Mouse (Mus musculus) midbrain, embryonic 14.5 days (tissue): ENCODE measurements around the gene Fgfr2. TPM values are rescaled to one million over a fixed set of nuclear protein-coding genes. Genes with fewer than 3 reads are reported as not detected.

Source experiments
- ATAC-seq: fragments of 200-750 bp; cut with Nextera tagmentation; 2 replicates; pipeline ENCODE4 v1.8.0; 2017; ENCODE audit warnings: moderate number of reproducible peaks, moderate library complexity; ENCODE audit not compliant: low FRiP score, low TSS enrichment
- DNase-seq: peaks from one replicate; pipeline ENCODE4 v3.0.0-alpha.2; 2015
- H3K27ac ChIP-seq: fragments of 300-500 bp; sonication (generic); replicated peaks from 2 replicates; pipeline ENCODE4 v1.5.1; 2014; ENCODE audit warnings: mild to moderate bottlenecking, low read depth, low read length, moderate library complexity
- H3K27me3 ChIP-seq: fragments of 300-500 bp; sonication (generic); 2 replicates; pipeline ENCODE4 v1.6.1; 2014; ENCODE audit warnings: low read length, control low read depth, mixed read lengths; ENCODE audit not compliant: control insufficient read depth, insufficient read depth
- H3K36me3 ChIP-seq: fragments of 300-500 bp; sonication (generic); 2 replicates; pipeline ENCODE4 v1.6.1; 2014; ENCODE audit warnings: low read length, control low read depth; ENCODE audit not compliant: control insufficient read depth, insufficient read depth
- H3K4me1 ChIP-seq: fragments of 300-500 bp; sonication (generic); 2 replicates; pipeline ENCODE4 v1.6.1; 2014; ENCODE audit warnings: mild to moderate bottlenecking, antibody characterized with exemption, low read length, control low read depth; ENCODE audit not compliant: control insufficient read depth, insufficient read depth
- H3K4me2 ChIP-seq: fragments of 300-500 bp; sonication (generic); 2 replicates; pipeline ENCODE4 v1.6.1; 2014; ENCODE audit warnings: mild to moderate bottlenecking, low read length, moderate library complexity
- H3K4me3 ChIP-seq: fragments of 300-500 bp; sonication (generic); replicated peaks from 2 replicates; pipeline ENCODE4 v1.5.1; 2014; ENCODE audit warnings: low read depth, low read length
- H3K9ac ChIP-seq: fragments of 300-500 bp; sonication (generic); replicated peaks from 2 replicates; pipeline ENCODE4 v1.6.1; 2014; ENCODE audit warnings: mild to moderate bottlenecking, low read length, moderate library complexity
- H3K9me3 ChIP-seq: fragments of 300-500 bp; sonication (generic); 2 replicates; pipeline ENCODE4 v1.6.1; 2016; ENCODE audit warnings: low read length, control low read depth, mixed read lengths; ENCODE audit not compliant: control insufficient read depth
- WGBS: fragments of 180-500 bp; shearing (Covaris S2); extraction: QIAGEN DNeasy Blood & Tissue Kit; methylation state at CpG from one replicate; pipeline ENCODE4 v1.1.7; 2014; 5-methylcytosine and 5-hydroxymethylcytosine counted together
- polyA plus RNA-seq: library from polyadenylated mRNA; unstranded; fragments of >200 nt; fragmentation: Nextera tagmentation; extraction: Ambion mirVana; gene quantifications from 2 replicates; pipeline ENCODE4 v1.2.1, GENCODE M21; 2014

Fgfr2 gene
- polyA plus RNA-seq, 1 experiment from 2014 or later, result 28.1 TPM

DNA sequence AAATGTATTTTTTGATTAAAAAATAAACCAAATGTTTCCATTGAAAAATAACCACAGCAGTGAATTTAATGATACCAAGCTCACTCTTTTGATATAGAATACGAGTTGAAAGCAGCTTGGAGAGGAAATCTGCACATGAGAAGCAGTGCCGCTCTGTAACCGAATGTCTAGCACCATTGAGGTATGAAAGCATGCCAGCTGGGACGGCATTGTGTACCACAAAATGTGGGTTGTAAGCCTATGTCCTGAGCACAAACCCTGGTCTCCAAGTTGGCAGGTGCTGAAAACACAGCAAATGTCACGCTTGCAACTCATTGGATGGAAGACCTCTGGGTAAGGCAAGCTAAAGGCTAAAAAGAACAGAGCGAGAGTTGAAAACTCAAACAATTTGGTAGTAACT is 306.1 kb downstream of the Fgfr2 start:
- ATAC-seq, result no peak
- no peaks in the 10 kb centered on the region for H3K9me3 ChIP-seq
- 0 out of 2 replicates have a peak, but pooled peaks cover 3% of the 10 kb centered on the region for H3K36me3 ChIP-seq
- H3K4me3 ChIP-seq, result no peak overlapping the region
- DNase-seq, result no peak
- no peak overlapping the region for H3K9ac ChIP-seq
- H3K4me2 ChIP-seq, result no peak overlapping the region
- H3K4me1 ChIP-seq, result no peaks in the 10 kb centered on the region; the same call in 1 of the 2 replicates
- WGBS, result 32% methylated on average over 6 of the region's 6 CpGs
- H3K27ac ChIP-seq, result no peak overlapping the region
- H3K27me3 ChIP-seq, result no peaks in the 10 kb centered on the region

DNA sequence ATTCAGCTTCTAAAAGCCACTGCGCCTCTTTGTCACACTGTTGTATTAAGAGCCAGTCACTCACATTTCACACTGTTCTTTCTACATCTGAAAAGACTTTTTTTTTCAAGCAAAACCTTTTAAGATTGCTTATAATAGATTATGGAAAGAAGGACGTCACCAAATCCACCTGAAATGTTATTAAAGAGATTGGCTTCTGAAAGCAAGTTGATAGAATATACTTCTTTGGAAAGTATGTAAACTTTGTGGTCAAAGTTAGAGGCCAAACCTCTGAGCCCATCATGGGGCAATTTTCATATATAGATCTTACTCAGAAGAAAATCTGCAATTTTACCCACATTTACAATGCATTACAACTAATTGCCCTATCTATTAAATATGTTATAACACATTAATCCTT is 306.6 kb downstream of the Fgfr2 start:
- H3K9me3 ChIP-seq, result no peaks in the 10 kb centered on the region
- no peak for ATAC-seq
- H3K9ac ChIP-seq, result no peak overlapping the region
- H3K27me3 ChIP-seq, result no peaks in the 10 kb centered on the region
- H3K4me3 ChIP-seq, result no peak overlapping the region
- 0 out of 2 replicates have a peak, but pooled peaks cover 3% of the 10 kb centered on the region for H3K36me3 ChIP-seq
- WGBS, result 19% methylated on average over 2 of the region's 2 CpGs
- no peak overlapping the region for H3K27ac ChIP-seq
- no peak overlapping the region for H3K4me2 ChIP-seq
- H3K4me1 ChIP-seq, result peaks cover 5% of the 10 kb centered on the region; the same call in 1 of the 2 replicates
- no peak for DNase-seq

DNA sequence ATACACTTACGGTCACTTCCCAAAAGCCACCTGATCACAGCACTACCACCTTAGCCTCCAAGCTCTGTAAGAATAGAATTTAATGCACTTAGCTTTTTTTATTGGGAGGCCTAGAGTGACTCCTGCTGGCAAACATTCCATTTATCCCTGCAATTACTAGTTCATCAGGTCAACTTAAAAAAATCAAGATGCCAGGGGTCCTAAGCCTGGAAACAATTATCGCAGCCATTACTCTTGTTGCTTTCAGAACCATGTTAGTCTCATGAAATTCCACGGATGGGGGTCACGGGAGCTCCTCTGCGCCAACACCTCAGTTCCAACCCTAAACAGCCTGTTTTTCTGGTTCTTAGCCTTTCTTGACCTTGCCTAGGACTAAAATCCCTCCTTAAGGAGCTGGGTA is 308.1 kb downstream of the Fgfr2 start:
- Histone ChIP-seq H3K4me2 (no peak overlapping the region), H3K27me3 (no peaks in the 10 kb centered on the region), H3K4me3 (no peak overlapping the region), H3K27ac (no peak overlapping the region), H3K36me3 (no peaks in the 10 kb centered on the region), H3K9me3 (no peaks in the 10 kb centered on the region), H3K9ac (no peak overlapping the region), H3K4me1 (peaks cover 16% of the 10 kb centered on the region; the same call in 1 of the 2 replicates)
- DNase-seq (no peak), ATAC-seq (no peak)
- WGBS, result 88% methylated on average over 5 of the region's 5 CpGs

DNA sequence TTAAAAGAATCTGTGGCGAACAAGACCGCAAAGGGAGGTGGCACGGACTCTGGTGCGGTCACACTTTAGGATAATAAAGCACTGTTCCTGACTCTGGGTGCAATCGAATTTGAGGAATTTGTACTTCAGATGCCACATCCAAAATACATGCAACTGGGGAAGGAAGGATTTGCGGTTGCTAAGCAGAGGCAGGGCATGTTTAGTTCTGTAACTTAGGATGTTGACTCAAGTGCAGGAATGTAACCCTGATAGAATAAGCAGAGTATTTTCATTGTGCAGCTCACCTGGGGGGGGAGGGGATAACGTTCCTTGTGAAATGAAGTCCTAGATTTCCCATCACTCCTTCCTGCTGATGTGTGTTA is 309.1 kb downstream of the Fgfr2 start:
- Histone ChIP-seq H3K9ac (peak overlapping the region; percentile 74; the same call in 1 of the 2 replicates), H3K4me2 (peak overlapping the region; percentile 91), H3K9me3 (no peaks in the 10 kb centered on the region), H3K27ac (peak overlapping the region; percentile 79), H3K4me3 (peak overlapping the region; percentile 70), H3K4me1 (peaks cover 26% of the 10 kb centered on the region), H3K36me3 (no peaks in the 10 kb centered on the region), H3K27me3 (no peaks in the 10 kb centered on the region)
- WGBS, result 1% methylated on average over 7 of the region's 7 CpGs
- ATAC-seq (no peak), DNase-seq (no peak)

DNA sequence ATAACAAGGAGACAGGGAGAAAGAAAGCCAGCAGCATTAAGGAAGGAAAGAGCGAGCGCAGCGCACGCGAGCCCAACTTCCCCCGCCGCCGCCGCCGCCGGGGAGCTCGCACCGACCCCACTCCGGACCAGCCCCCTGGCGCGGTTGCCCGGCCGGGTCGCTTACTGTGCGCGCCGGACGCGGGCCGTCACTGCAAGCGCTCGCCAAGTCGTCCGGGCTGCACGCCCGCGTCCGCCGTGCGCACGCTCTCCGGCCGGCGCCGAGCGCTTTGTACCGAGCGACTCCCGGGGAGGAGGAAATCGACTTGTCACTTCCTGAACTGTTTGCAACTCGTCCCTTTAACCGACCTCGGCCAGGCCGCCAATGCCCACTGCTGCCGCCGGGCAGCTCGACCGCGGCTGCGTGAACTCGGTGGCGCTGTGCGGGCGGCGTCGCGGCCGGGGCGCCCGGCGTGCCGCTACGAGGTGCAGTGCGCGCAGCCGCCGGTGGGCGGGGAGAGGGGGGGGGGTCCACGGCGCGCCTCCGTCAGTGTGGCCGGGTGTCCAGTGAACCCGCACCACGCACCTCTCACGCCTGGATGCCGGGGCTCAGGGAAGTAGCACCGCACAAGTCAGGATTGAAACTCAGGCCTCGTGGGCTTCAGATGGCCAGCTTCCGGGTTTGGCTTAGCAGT is 309.6 kb downstream of the Fgfr2 start, which contains the start of gene Fam53b:
Fam53b (minus strand) TSS at position 471 of the 673 bp plus-strand sequence.
- WGBS, result under 1% methylated on average over 78 of the region's 85 CpGs
- Histone ChIP-seq H3K27me3 (no peaks in the 10 kb centered on the region), H3K36me3 (no peaks in the 10 kb centered on the region), H3K27ac (peak within 1 kb of the TSS; percentile 79), H3K9me3 (no peaks in the 10 kb centered on the region), H3K4me2 (peak within 1 kb of the TSS; percentile 91), H3K4me1 (peaks cover 31% of the 10 kb centered on the region), H3K4me3 (peak within 1 kb of the TSS; percentile 70), H3K9ac (peak within 1 kb of the TSS; percentile 74)
- ATAC-seq (peak; percentile 70), DNase-seq (peak; percentile 86)

DNA sequence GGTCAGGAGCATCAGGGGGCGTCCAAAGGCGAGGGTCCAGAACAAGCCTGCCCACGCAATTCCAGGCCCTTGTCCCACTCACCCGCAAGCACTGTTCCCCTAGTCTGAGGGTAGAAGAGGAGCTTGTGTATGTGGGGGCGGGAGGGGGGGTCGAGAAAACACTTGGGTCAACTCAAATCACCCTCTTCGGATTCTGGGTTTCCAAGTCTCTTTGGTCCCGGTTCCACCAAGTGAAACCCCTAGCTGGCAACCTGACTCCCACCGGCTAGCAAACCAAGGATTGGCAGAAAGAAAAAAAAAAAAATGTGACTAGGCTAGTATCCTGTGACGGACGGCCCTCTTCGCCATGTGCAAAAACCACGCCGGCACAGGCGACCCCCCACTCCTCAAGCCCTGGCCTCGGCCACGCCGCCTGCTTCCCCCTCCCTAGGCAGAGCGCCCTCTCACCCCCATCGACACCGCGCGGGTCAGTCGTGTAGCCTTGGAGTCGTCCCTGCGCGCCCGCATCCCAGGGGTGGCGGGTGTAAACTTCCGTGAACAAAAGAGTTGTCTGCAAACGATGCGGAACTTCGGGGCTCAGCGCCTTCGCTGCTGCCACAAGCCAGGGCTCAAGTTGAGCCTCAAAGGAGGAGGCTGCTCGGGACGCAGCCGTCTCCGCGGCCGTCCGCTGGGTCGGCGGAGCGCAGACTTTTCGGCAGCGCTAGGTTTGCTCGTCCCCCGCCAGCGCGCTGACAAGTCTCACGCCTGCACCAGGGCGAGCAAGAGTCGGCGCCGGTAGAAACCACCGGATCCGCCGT is 310.3 kb downstream of the Fgfr2 start:
- peaks cover 39% of the 10 kb centered on the region for H3K4me1 ChIP-seq
- H3K27ac ChIP-seq, result peak overlapping the region; percentile 79
- DNase-seq (peak; percentile 75), ATAC-seq (0 out of 2 replicates have a peak, but pooled peaks have one; percentile 5)
- H3K9ac ChIP-seq, result peak overlapping the region; percentile 74
- H3K4me2 ChIP-seq, result peak overlapping the region; percentile 91
- H3K27me3 ChIP-seq, result no peaks in the 10 kb centered on the region
- no peaks in the 10 kb centered on the region for H3K9me3 ChIP-seq
- H3K36me3 ChIP-seq, result no peaks in the 10 kb centered on the region
- WGBS, result under 1% methylated on average over 59 of the region's 59 CpGs
- peak overlapping the region; percentile 70 for H3K4me3 ChIP-seq

DNA sequence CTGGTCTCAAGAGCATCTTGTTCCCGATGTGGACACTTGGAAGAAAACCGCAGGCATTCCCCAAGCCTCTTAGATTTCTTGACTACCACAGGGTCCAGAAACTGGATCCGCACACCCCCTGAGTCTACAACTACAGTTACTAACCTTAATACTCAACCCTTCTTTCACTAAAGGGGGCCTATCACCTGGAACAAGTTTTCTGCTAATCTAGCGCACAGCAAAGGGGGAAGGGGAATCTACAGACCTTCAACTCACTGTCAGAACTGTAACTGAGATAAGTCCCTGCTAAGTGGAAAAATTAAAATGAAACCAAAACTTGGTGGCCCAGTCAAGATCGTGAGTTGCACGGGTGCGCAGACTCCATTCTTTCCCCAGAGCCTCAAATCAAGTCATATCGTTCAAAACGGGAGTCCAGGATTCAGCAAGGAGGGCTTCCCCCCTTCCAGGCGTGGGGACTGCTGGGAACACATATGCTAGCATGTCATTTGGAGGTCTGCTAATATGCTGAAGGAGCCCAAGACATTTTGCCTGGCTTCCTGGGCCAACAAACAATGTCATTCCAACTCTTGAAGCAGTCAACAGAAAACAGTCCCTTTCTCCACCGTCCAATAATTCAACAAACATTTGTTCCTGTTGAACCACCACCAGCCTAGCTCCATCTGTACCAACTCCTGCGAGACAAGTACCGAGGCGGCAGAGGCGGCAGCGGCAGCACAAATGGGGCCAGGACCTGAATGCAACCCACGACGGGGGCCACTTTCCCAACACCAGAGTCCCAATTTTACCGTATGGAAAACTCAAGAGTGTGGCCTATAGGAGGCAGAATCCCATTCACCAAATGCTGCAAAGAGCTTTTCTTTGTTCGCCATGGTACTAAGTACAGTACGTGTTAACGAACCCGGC is 311.2 kb downstream of the Fgfr2 start:
- 14% methylated on average over 23 of the region's 23 CpGs for WGBS
- no peak for ATAC-seq
- no peaks in the 10 kb centered on the region for H3K36me3 ChIP-seq
- DNase-seq, result peak; percentile 67
- peak overlapping the region; percentile 70 for H3K4me3 ChIP-seq
- H3K27me3 ChIP-seq, result no peaks in the 10 kb centered on the region
- peak overlapping the region; percentile 91 for H3K4me2 ChIP-seq
- H3K27ac ChIP-seq, result peak overlapping the region; percentile 79
- H3K9me3 ChIP-seq, result no peaks in the 10 kb centered on the region
- H3K9ac ChIP-seq, result peak overlapping the region; percentile 74
- peaks cover 47% of the 10 kb centered on the region for H3K4me1 ChIP-seq

DNA sequence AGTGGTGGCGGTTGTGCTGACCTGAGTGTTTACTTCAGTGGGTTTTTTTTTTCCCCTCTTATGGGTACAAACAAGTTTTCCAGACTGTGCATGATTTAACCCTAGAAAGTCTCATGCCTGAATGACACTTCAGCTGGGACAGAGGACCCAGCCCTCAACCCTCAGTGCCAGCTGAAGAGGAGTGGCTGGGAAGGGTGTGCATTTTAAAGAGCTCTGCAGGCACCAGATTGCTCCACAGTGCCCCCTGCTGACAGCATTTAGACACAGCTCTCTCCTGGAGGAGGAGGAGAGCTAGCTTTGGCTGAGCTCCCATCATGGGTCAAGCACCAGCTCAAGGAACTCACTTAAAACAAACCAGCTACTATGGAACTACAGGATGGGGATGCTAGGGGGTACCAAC is 312.3 kb downstream of the Fgfr2 start:
- Histone ChIP-seq H3K27me3 (no peaks in the 10 kb centered on the region), H3K4me2 (peak overlapping the region; percentile 91), H3K27ac (no peak overlapping the region), H3K4me1 (peaks cover 58% of the 10 kb centered on the region), H3K9ac (no peak overlapping the region), H3K9me3 (no peaks in the 10 kb centered on the region), H3K36me3 (no peaks in the 10 kb centered on the region), H3K4me3 (no peak overlapping the region)
- 53% methylated on average over 1 of the region's 1 CpGs for WGBS
- DNase-seq (peak; percentile 92), ATAC-seq (0 out of 2 replicates have a peak, but pooled peaks have one; percentile 21)
